Mouse (Mus musculus) liver, embryonic 14.5 days (tissue): ENCODE measurements at regions not wholly inside any gene's neighbourhood (a gene's known extent, or its start where the extent isn't known, plus 50 kb on each side); places are given as distances from the start of the nearest gene placed in this dataset.

ENCODE experiments used
- CTCF ChIP-seq: IDR thresholded peaks from 2 replicates; pipeline ENCODE4 v1.5.1; 2016; ENCODE audit warnings: antibody characterized with exemption, low read depth, control low read depth
- EP300 ChIP-seq: IDR thresholded peaks from 2 replicates; pipeline ENCODE4 v1.6.1; 2016; ENCODE audit warnings: antibody characterized with exemption, low read depth

DNA sequence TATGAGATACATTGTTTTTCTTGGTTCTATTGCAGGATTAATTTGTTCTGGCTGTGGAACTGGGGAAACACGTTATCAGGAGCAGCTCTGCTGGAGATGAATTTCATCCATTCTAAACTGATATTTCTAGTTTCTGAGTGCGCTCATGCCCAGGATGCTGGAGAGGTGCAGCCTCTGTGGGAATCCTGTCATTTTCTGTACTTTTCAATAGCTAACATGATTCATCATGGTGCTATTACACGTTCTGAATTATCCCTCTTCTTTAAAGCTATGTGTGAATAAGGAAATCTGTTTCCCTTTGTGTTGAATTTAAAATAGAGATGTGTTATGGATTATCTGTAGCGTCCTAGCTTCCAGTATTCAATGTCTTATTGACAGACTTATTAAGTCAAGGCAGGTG lies 174.8 kb upstream of the Frmd6 start:
- TF ChIP-seq EP300, result no peak
- TF ChIP-seq CTCF, result no peak
